8 mouse cellular contexts compared by ENCODE assay signal in the genomic region with DNA sequence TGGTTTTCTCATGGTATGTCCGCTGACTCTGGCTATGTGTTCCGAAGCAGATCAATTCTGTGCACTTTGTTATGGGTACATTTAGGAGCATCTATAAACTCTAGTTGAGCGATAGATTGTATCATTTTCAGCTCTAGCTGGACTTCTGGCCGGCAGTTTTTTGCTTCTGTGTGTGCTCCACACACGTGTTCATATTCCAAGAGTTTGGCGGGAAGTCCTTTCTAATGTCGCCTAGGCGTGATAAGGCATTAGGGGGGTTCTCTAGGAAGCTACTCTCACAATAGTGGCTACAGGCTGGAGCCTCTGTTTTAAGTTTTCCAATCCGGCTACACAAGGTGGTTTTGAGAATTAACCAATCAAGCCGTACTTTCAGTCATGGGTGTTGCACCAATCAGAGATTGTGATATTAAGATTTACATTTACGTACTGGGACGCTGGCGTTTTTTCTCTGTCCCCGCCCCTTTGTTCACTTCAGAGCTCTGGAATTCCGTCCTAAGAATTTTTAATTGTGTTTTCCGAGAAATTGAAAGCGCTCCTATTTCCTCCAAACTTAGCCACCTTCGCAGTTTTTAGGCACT. TPM values are rescaled to one million over a fixed set of nuclear protein-coding genes. Genes with fewer than 3 reads are reported as not detected.
DNase-seq lines count a peak whose midpoint lies in the region; ATAC-seq and TF ChIP-seq lines count a peak whose summit lies in the region.

No protein-coding gene starts in this region.

- H3K79me2 ChIP-seq in MEL (ENCODE audit: control insufficient read depth, insufficient read depth, low read length, poor library complexity), result peaks cover 3% of the 10 kb centered on the region; the same call in 1 of the 2 replicates

- peak overlapping the region; percentile 93 for H3K9ac ChIP-seq in MEL (ENCODE audit: control insufficient read depth, low read depth, low read length, poor library complexity, severe bottlenecking)
- H3K9ac ChIP-seq in forebrain, embryonic 13.5 days, result peak overlapping the region; percentile 87
- peak overlapping the region; percentile 64 for H3K9ac ChIP-seq in neural tube, embryonic 15.5 days (replicated peaks)

- ATAC-seq in cerebellum, adult (ENCODE audit: insufficient number of reproducible peaks, low FRiP score, low TSS enrichment), result peak; percentile 86
- ATAC-seq in forebrain, embryonic 13.5 days, result peak; percentile 84
- peak; percentile 87 for ATAC-seq in neural tube, embryonic 15.5 days (ENCODE audit: low FRiP score)

- DNase-seq in MEL (ENCODE audit: low read depth, low spot score), result peak; percentile 96
- peak; percentile 64 for DNase-seq in heart, postnatal 4 days
- DNase-seq in layer of hippocampus, adult 8-10 months (ENCODE audit: low spot score in 2 of 2), result peak; percentile 71 to 79
- DNase-seq in lung, adult 2 months, result peak; percentile 59
- DNase-seq in urinary bladder, adult 2 months (ENCODE audit: low spot score), result peak; percentile 30

- TF ChIP-seq POLR2A in MEL (IDR thresholded peaks at IDR 0.05; ENCODE audit: control insufficient read depth in 1 of 2, insufficient read depth in 1 of 2, low read depth in 1 of 2, low read length in 2 of 2, poor library complexity in 1 of 2), result peak; percentile 65 to 99
- TF ChIP-seq POLR2A in lung, adult 2 months (IDR thresholded peaks at IDR 0.05; ENCODE audit: borderline replicate concordance, extremely low read depth, low read depth, low read length), result peak; percentile 30; the same call in 1 of the 2 replicates

- TF ChIP-seq EP300 in MEL (IDR thresholded peaks at IDR 0.05; ENCODE audit: low read depth in 1 of 2, low read length in 2 of 2), result no peak

- H3K9me3 ChIP-seq in MEL (replicated peaks; ENCODE audit: insufficient read depth, low read length), result no peaks in the 10 kb centered on the region
- no peaks in the 10 kb centered on the region for H3K9me3 ChIP-seq in forebrain, embryonic 13.5 days (replicated peaks)
- H3K9me3 ChIP-seq in neural tube, embryonic 15.5 days (replicated peaks), result no peaks in the 10 kb centered on the region

- under 1% methylated on average over 18 of the region's 18 CpGs for WGBS in forebrain, embryonic 13.5 days
- under 1% methylated on average over 18 of the region's 18 CpGs for WGBS in lung, adult 2 months
- WGBS in neural tube, embryonic 15.5 days, result under 1% methylated on average over 18 of the region's 18 CpGs

- H3K27me3 ChIP-seq in MEL (ENCODE audit: control insufficient read depth in 1 of 2, insufficient read depth in 2 of 2, low read length in 2 of 2), result no peaks in the 10 kb centered on the region
- no peaks in the 10 kb centered on the region for H3K27me3 ChIP-seq in forebrain, embryonic 13.5 days
- H3K27me3 ChIP-seq in neural tube, embryonic 15.5 days (replicated peaks), result no peaks in the 10 kb centered on the region

- H3K27ac ChIP-seq in MEL (ENCODE audit: control insufficient read depth, low read depth, low read length), result peak overlapping the region; percentile 98
- H3K27ac ChIP-seq in forebrain, embryonic 13.5 days, result peak overlapping the region; percentile 99
- peak overlapping the region; percentile 87 for H3K27ac ChIP-seq in neural tube, embryonic 15.5 days (replicated peaks)

- H3K4me2 ChIP-seq in forebrain, embryonic 13.5 days, result peak overlapping the region; percentile 93
- peak overlapping the region; percentile 99 for H3K4me2 ChIP-seq in neural tube, embryonic 15.5 days

- no peak for TF ChIP-seq CTCF in MEL (IDR thresholded peaks at IDR 0.05 in 2 of 3, conservative IDR thresholded peaks at IDR 0.05 in 1 of 3; ENCODE audit: control insufficient read depth in 1 of 3, insufficient read depth in 1 of 3, low read depth in 2 of 3, low read length in 3 of 3, poor library complexity in 1 of 3, severe bottlenecking in 1 of 3)
- TF ChIP-seq CTCF in lung, adult 2 months (IDR thresholded peaks at IDR 0.05; ENCODE audit: insufficient read depth, low read length), result no peak

- peak overlapping the region; percentile 35 to 48 for H3K4me3 ChIP-seq in MEL (ENCODE audit: control insufficient read depth in 1 of 2, insufficient read depth in 1 of 2, low read depth in 2 of 2, low read length in 2 of 2)
- peak overlapping the region; percentile 61 for H3K4me3 ChIP-seq in forebrain, embryonic 13.5 days
- H3K4me3 ChIP-seq in lung, adult 2 months (replicated peaks; ENCODE audit: extremely low read depth, low read depth, low read length), result peak overlapping the region; percentile 73
- peak overlapping the region; percentile 51 for H3K4me3 ChIP-seq in neural tube, embryonic 15.5 days (replicated peaks)

- H3K4me1 ChIP-seq in MEL (ENCODE audit: control insufficient read depth in 1 of 2, insufficient read depth in 2 of 2, low read length in 2 of 2), result peaks cover 0 to 7% of the 10 kb centered on the region in 2 experiments; a peak in 1 of 4 replicates
- H3K4me1 ChIP-seq in forebrain, embryonic 13.5 days, result peaks cover 24% of the 10 kb centered on the region
- peaks cover 5% of the 10 kb centered on the region for H3K4me1 ChIP-seq in lung, adult 2 months (ENCODE audit: control insufficient read depth, insufficient read depth, low read length)
- peaks cover 30% of the 10 kb centered on the region for H3K4me1 ChIP-seq in neural tube, embryonic 15.5 days

- peaks cover 0 to 33% of the 10 kb centered on the region in 2 experiments; a peak in 2 of 4 replicates for H3K36me3 ChIP-seq in MEL (ENCODE audit: control insufficient read depth in 1 of 2, insufficient read depth in 2 of 2, low read length in 2 of 2)
- H3K36me3 ChIP-seq in forebrain, embryonic 13.5 days (ENCODE audit: poor library complexity, severe bottlenecking), result no peaks in the 10 kb centered on the region
- no peaks in the 10 kb centered on the region for H3K36me3 ChIP-seq in neural tube, embryonic 15.5 days

- no peak for TF ChIP-seq RAD21 in MEL (IDR thresholded peaks at IDR 0.05; ENCODE audit: low read depth, low read length)

TF ChIP-seq in MEL, 35 proteins besides CTCF, POLR2A, EP300 and RAD21 (continues in another document):
- TF ChIP-seq POLR2AphosphoS5 (IDR thresholded peaks at IDR 0.05; ENCODE audit: borderline replicate concordance, low read depth, low read length) (peak; percentile 99; the same call in 1 of the 2 replicates), TCF12 (IDR thresholded peaks at IDR 0.05; ENCODE audit: low read depth, low read length) (no peak)

RNA-seq across cellular contexts. Expression of gene Hist1h1d, which starts 2.9 kb away (rescaled TPM):
- 115 and 134 TPM in 2 replicates for total RNA-seq in MEL (2012; rRNA removed)
- under 1 TPM in 1 of 2 experiments, not detected in 1; 0.24 TPM for polyA plus RNA-seq in MEL (2012; ENCODE audit: insufficient read depth in 1 of 2, insufficient read length in 2 of 2, low read depth in 1 of 2, low replicate concordance in 2 of 2, missing spikeins in 1 of 2)
- 0.54 and 0.68 TPM in 2 replicates for polyA plus RNA-seq in forebrain, embryonic 13.5 days (2015; fragmentation: Nextera tagmentation; extraction: Ambion mirVana)
- total RNA-seq in heart, postnatal 4 days (2021), result 10 to 100 TPM; 40.0 to 43.0 TPM
- 1 to 10 TPM; 2.5 to 3.3 (median 2.8) TPM for total RNA-seq in layer of hippocampus, adult 8-10 months (2022)
- polyA plus RNA-seq in lung, adult 2 months (2012; rRNA removed), result 0.10 and 0.12 TPM in 2 replicates
- 0.09 and 0.13 TPM in 2 replicates for polyA plus RNA-seq in neural tube, embryonic 15.5 days (2015; fragmentation: Nextera tagmentation; extraction: Ambion mirVana)
- polyA plus RNA-seq in urinary bladder, adult 2 months (2012; rRNA removed), result 0.62 and 0.90 TPM in 2 replicates

RNA-seq across cellular contexts. Expression of gene Hist1h4f, which starts 4.5 kb away (rescaled TPM):
- 3,786 and 4,217 TPM in 2 replicates for total RNA-seq in MEL (2012; rRNA removed)
- polyA plus RNA-seq in MEL (2012; ENCODE audit: insufficient read depth in 1 of 2, insufficient read length in 2 of 2, low read depth in 1 of 2, low replicate concordance in 2 of 2, missing spikeins in 1 of 2), result 10 to 100 TPM in 1 of 2 experiments, not detected in 1; 14.4 TPM
- polyA plus RNA-seq in forebrain, embryonic 13.5 days (2015; fragmentation: Nextera tagmentation; extraction: Ambion mirVana), result 1.6 and 2.2 TPM in 2 replicates
- total RNA-seq in heart, postnatal 4 days (2021), result 100 to 1,000 TPM; 802 to 855 TPM
- 100 to 1,000 TPM; 104 to 155 (median 119) TPM for total RNA-seq in layer of hippocampus, adult 8-10 months (2022)
- 1.4 and 1.8 TPM in 2 replicates for polyA plus RNA-seq in lung, adult 2 months (2012; rRNA removed)
- not detected in 2 replicates for polyA plus RNA-seq in neural tube, embryonic 15.5 days (2015; fragmentation: Nextera tagmentation; extraction: Ambion mirVana)
- polyA plus RNA-seq in urinary bladder, adult 2 months (2012; rRNA removed), result 0.26 and 0.78 TPM in 2 replicates

RNA-seq across cellular contexts. Expression of gene Hist1h3e, which starts 6.2 kb away (rescaled TPM):
- 1,049 and 1,400 TPM in 2 replicates for total RNA-seq in MEL (2012; rRNA removed)
- polyA plus RNA-seq in MEL (2012; ENCODE audit: insufficient read depth in 1 of 2, insufficient read length in 2 of 2, low read depth in 1 of 2, low replicate concordance in 2 of 2, missing spikeins in 1 of 2), result 1 to 10 TPM in 1 of 2 experiments, not detected in 1; 4.5 TPM
- 4.6 and 6.9 TPM in 2 replicates for polyA plus RNA-seq in forebrain, embryonic 13.5 days (2015; fragmentation: Nextera tagmentation; extraction: Ambion mirVana)
- 100 to 1,000 TPM; 299 to 323 TPM for total RNA-seq in heart, postnatal 4 days (2021)
- total RNA-seq in layer of hippocampus, adult 8-10 months (2022), result 10 to 100 TPM; 34.8 to 43.2 (median 40.0) TPM
- 8.4 and 9.2 TPM in 2 replicates for polyA plus RNA-seq in lung, adult 2 months (2012; rRNA removed)
- polyA plus RNA-seq in neural tube, embryonic 15.5 days (2015; fragmentation: Nextera tagmentation; extraction: Ambion mirVana), result 1.1 and 1.7 TPM in 2 replicates
- polyA plus RNA-seq in urinary bladder, adult 2 months (2012; rRNA removed), result 0.83 and 1.6 TPM in 2 replicates

RNA-seq across cellular contexts. Expression of gene Hist1h3f, which starts 12.1 kb away (rescaled TPM):
- 541 and 709 TPM in 2 replicates for total RNA-seq in MEL (2012; rRNA removed)
- 1 to 10 TPM in 1 of 2 experiments, not detected in 1; 1.2 TPM for polyA plus RNA-seq in MEL (2012; ENCODE audit: insufficient read depth in 1 of 2, insufficient read length in 2 of 2, low read depth in 1 of 2, low replicate concordance in 2 of 2, missing spikeins in 1 of 2)
- polyA plus RNA-seq in forebrain, embryonic 13.5 days (2015; fragmentation: Nextera tagmentation; extraction: Ambion mirVana), result 1.2 and 1.3 TPM in 2 replicates
- 100 to 1,000 TPM; 121 to 128 TPM for total RNA-seq in heart, postnatal 4 days (2021)
- total RNA-seq in layer of hippocampus, adult 8-10 months (2022), result 10 to 100 TPM; 12.5 to 15.7 (median 14.2) TPM
- polyA plus RNA-seq in lung, adult 2 months (2012; rRNA removed), result 1.3 and 1.7 TPM in 2 replicates
- polyA plus RNA-seq in neural tube, embryonic 15.5 days (2015; fragmentation: Nextera tagmentation; extraction: Ambion mirVana), result not detected in 2 replicates
- 0.44 and 0.78 TPM in 2 replicates for polyA plus RNA-seq in urinary bladder, adult 2 months (2012; rRNA removed)

RNA-seq across cellular contexts. Expression of gene Hist1h2bh, which starts 12.7 kb away (rescaled TPM):
- 275 and 350 TPM in 2 replicates for total RNA-seq in MEL (2012; rRNA removed)
- polyA plus RNA-seq in MEL (2012; ENCODE audit: insufficient read depth in 1 of 2, insufficient read length in 2 of 2, low read depth in 1 of 2, low replicate concordance in 2 of 2, missing spikeins in 1 of 2), result under 1 TPM in 1 of 2 experiments, not detected in 1; 0.70 TPM
- 0.76 and 0.97 TPM in 2 replicates for polyA plus RNA-seq in forebrain, embryonic 13.5 days (2015; fragmentation: Nextera tagmentation; extraction: Ambion mirVana)
- 10 to 100 TPM; 23.5 to 23.8 TPM for total RNA-seq in heart, postnatal 4 days (2021)
- under 1 TPM; 0.34 to 0.73 (median 0.61) TPM for total RNA-seq in layer of hippocampus, adult 8-10 months (2022)
- polyA plus RNA-seq in lung, adult 2 months (2012; rRNA removed), result 0.66 and 0.87 TPM in 2 replicates
- polyA plus RNA-seq in neural tube, embryonic 15.5 days (2015; fragmentation: Nextera tagmentation; extraction: Ambion mirVana), result 0.22 and 0.51 TPM in 2 replicates
- polyA plus RNA-seq in urinary bladder, adult 2 months (2012; rRNA removed), result 0.60 and 0.69 TPM in 2 replicates

Comparison
In these comparisons a context has a peak if more than half of its experiments do, and no peak if none do; other contexts are left out.
1. Peak in every context shown above with its lines: DNase-seq, ATAC-seq, H3K4me3 ChIP-seq and H3K27ac ChIP-seq.
2. DNase-seq: peak in every context shown above with its lines; median percentile 96 in MEL; 75 in layer of hippocampus, adult 8-10 months; 64 in heart, postnatal 4 days; 59 in lung, adult 2 months; 30 in urinary bladder, adult 2 months.